In genomic region chr6:29246183-29246582, GRCm38 (mm10) we compare ENCODE assay signal across 19 mouse cellular contexts. TPM values are rescaled to one million over a fixed set of nuclear protein-coding genes. Genes with fewer than 3 reads are reported as not detected.
DNase-seq lines count a peak whose midpoint lies in the region; ATAC-seq and TF ChIP-seq lines count a peak whose summit lies in the region.
"Had no signal": no experiment of that assay in that cellular context is flagged by ENCODE, and none has a peak within 500 bp of the region (broad histone marks: within the 10 kb centered on the region; RNA-seq: fewer than 3 reads in every experiment).

No protein-coding gene starts in this region.

- H3K4me1 ChIP-seq in liver, adult 2 months (ENCODE audit: control insufficient read depth, insufficient read depth, low read length), result peaks cover 10% of the 10 kb centered on the region
- H3K4me1 ChIP-seq in brown adipose tissue, adult 24 weeks (ENCODE audit: control insufficient read depth, insufficient read depth, insufficient read length, low read length), result peaks cover 8% of the 10 kb centered on the region; the same call in 1 of the 2 replicates
- H3K4me1 ChIP-seq in liver, embryonic 15.5 days (replicated peaks), result 0 out of 2 replicates have a peak, but pooled peaks cover 7% of the 10 kb centered on the region
- H3K4me1 ChIP-seq: embryonic facial prominence, embryonic 13.5 days had no signal

- peak; percentile 56 for DNase-seq in liver, adult 2 months (ENCODE audit: extremely low read depth, low read depth, low spot score)
- DNase-seq in liver, result no peak
- peak; percentile 36 for DNase-seq in yolk sac, embryonic 10.5 days (ENCODE audit: low spot score)
- no peak for DNase-seq in layer of hippocampus, adult 9-11 months
- no peak for DNase-seq in layer of hippocampus, adult 18-20 months (ENCODE audit: low spot score in 2 of 2)
- DNase-seq: adrenal gland, postnatal 25 days; cerebellum, adult 11 months; cerebellum, adult 9-11 months; cerebellum, postnatal 36 days; gastrocnemius, postnatal 10 days; heart, adult 18-20 months had no signal

- no peak for TF ChIP-seq POLR2A in liver, adult 2 months (IDR thresholded peaks at IDR 0.05; ENCODE audit: extremely low read depth, insufficient read depth, low read length)

- no peak overlapping the region for H3K9ac ChIP-seq in liver, adult 2 months (ENCODE audit: low read depth, low read length)
- no peak overlapping the region for H3K9ac ChIP-seq in liver, embryonic 15.5 days
- H3K9ac ChIP-seq: embryonic facial prominence, embryonic 13.5 days; hindbrain, embryonic 14.5 days had no signal

- ATAC-seq in liver, embryonic 15.5 days (ENCODE audit: insufficient read depth), result peak; percentile 50
- ATAC-seq: forebrain, embryonic 14.5 days had no signal

- no peak overlapping the region for H3K27ac ChIP-seq in liver, adult 2 months (replicated peaks; ENCODE audit: insufficient read depth, low read depth, low read length)
- H3K27ac ChIP-seq in brown adipose tissue, adult 24 weeks (replicated peaks; ENCODE audit: low read depth, low read length), result peak overlapping the region; percentile 0; the same call in 1 of the 2 replicates
- H3K27ac ChIP-seq in liver, embryonic 15.5 days (replicated peaks), result peak overlapping the region; percentile 65
- H3K27ac ChIP-seq: embryonic facial prominence, embryonic 13.5 days; hindbrain, embryonic 10.5 days; hindbrain, embryonic 14.5 days had no signal

- WGBS in liver, adult 2 months, result 22% methylated on average over 3 of the region's 3 CpGs
- 43% methylated on average over 3 of the region's 3 CpGs for WGBS in liver, embryonic 15.5 days (ENCODE audit: insufficient replicate concordance)

- peak overlapping the region; percentile 20 for H3K4me2 ChIP-seq in liver, embryonic 15.5 days
- H3K4me2 ChIP-seq: embryonic facial prominence, embryonic 13.5 days; heart, embryonic 11.5 days; hindbrain, embryonic 14.5 days had no signal

- H3K36me3 ChIP-seq in liver, adult 2 months (ENCODE audit: control insufficient read depth, insufficient read depth, low read length), result no peaks in the 10 kb centered on the region
- no peaks in the 10 kb centered on the region for H3K36me3 ChIP-seq in liver, embryonic 15.5 days (replicated peaks)
- H3K36me3 ChIP-seq: embryonic facial prominence, embryonic 13.5 days; hindbrain, embryonic 10.5 days had no signal

- H3K27me3 ChIP-seq in liver, adult 2 months (ENCODE audit: control insufficient read depth, insufficient read depth, low read length), result no peaks in the 10 kb centered on the region
- H3K27me3 ChIP-seq in liver, embryonic 15.5 days, result 0 out of 2 replicates have a peak, but pooled peaks cover 4% of the 10 kb centered on the region
- H3K27me3 ChIP-seq: embryonic facial prominence, embryonic 13.5 days had no signal

- no peak for TF ChIP-seq CTCF in liver, adult 2 months (IDR thresholded peaks at IDR 0.05; ENCODE audit: low read depth, low read length)

- H3K9me3 ChIP-seq in liver, embryonic 15.5 days (replicated peaks), result no peaks in the 10 kb centered on the region
- H3K9me3 ChIP-seq: embryonic facial prominence, embryonic 13.5 days; hindbrain, embryonic 10.5 days had no signal

- no peaks in the 10 kb centered on the region for H3K79me2 ChIP-seq in liver, adult 2 months (ENCODE audit: control insufficient read depth, insufficient read depth, low read length)

- no peak overlapping the region for H3K4me3 ChIP-seq in liver, adult 2 months (ENCODE audit: insufficient read depth, low read depth, low read length)
- H3K4me3 ChIP-seq in brown adipose tissue, adult 24 weeks (ENCODE audit: insufficient read depth, low read depth, low read length), result no peak overlapping the region
- H3K4me3 ChIP-seq in liver, embryonic 15.5 days (replicated peaks), result no peak overlapping the region
- H3K4me3 ChIP-seq: embryonic facial prominence, embryonic 13.5 days; hindbrain, embryonic 10.5 days had no signal

RNA-seq across cellular contexts. Expression of gene Hilpda, which starts 26.1 kb away (rescaled TPM):
- total RNA-seq in liver, adult 2 months (2014; rRNA removed), result 2.5 and 3.3 TPM in 2 replicates
- polyA plus RNA-seq in liver, adult 2 months (2012; rRNA removed), result 4.0 and 5.8 TPM in 2 replicates
- 9.2 and 22.3 TPM in 2 replicates for polyA plus RNA-seq in brown adipose tissue, adult 24 weeks (2012; ENCODE audit: insufficient read depth, insufficient read length, missing spikeins)
- 23.4 and 25.0 TPM in 2 replicates for polyA plus RNA-seq in liver, embryonic 15.5 days (2015; fragmentation: Nextera tagmentation; extraction: Ambion mirVana)
- total RNA-seq in layer of hippocampus, adult 18-20 months (2021), result 1 to 10 TPM; 6.0 to 6.9 TPM

RNA-seq across cellular contexts. Expression of gene Impdh1, which starts 30.0 kb away (rescaled TPM):
- 1.1 and 2.6 TPM in 2 replicates for total RNA-seq in liver, adult 2 months (2014; rRNA removed)
- polyA plus RNA-seq in liver, adult 2 months (2012; rRNA removed), result 3.4 and 5.2 TPM in 2 replicates
- polyA plus RNA-seq in brown adipose tissue, adult 24 weeks (2012; ENCODE audit: insufficient read depth, insufficient read length, missing spikeins), result 68.7 and 105 TPM in 2 replicates
- polyA plus RNA-seq in liver, embryonic 15.5 days (2015; fragmentation: Nextera tagmentation; extraction: Ambion mirVana), result 8.0 and 10.6 TPM in 2 replicates
- total RNA-seq in layer of hippocampus, adult 18-20 months (2021), result 10 to 100 TPM; 36.0 to 42.9 TPM

RNA-seq across cellular contexts. Expression of gene Fam71f2, which starts 33.2 kb away (rescaled TPM):
- total RNA-seq in liver, adult 2 months (2014; rRNA removed), result not detected in 2 replicates
- polyA plus RNA-seq in liver, adult 2 months (2012; rRNA removed), result 0.24 TPM in 1 of 2 replicates, not detected in the other
- polyA plus RNA-seq in brown adipose tissue, adult 24 weeks (2012; ENCODE audit: insufficient read depth, insufficient read length, missing spikeins), result not detected in 2 replicates
- 0.12 and 0.16 TPM in 2 replicates for polyA plus RNA-seq in liver, embryonic 15.5 days (2015; fragmentation: Nextera tagmentation; extraction: Ambion mirVana)
- total RNA-seq in layer of hippocampus, adult 18-20 months (2021), result under 1 TPM; 0.33 to 0.35 TPM
- total RNA-seq: heart, adult 18-20 months; heart, postnatal 25 days had no signal

Comparison
In these comparisons a context has a peak if more than half of its experiments do, and no peak if none do; other contexts are left out.
1. DNase-seq: peak in liver, adult 2 months (single experiment) and yolk sac, embryonic 10.5 days (single experiment); none in liver (single experiment), layer of hippocampus, adult 9-11 months (single experiment) and layer of hippocampus, adult 18-20 months (0 of 2).